Mouse (Mus musculus) heart, embryonic 11.5 days (tissue): Measurements from ENCODE around the gene Gm45213. TPM values are rescaled to one million over a fixed set of nuclear protein-coding genes. Genes with fewer than 3 reads are reported as not detected.
A peak's percentile ranks its signal among the peaks of the same experiment; 100 is the strongest.

Source experiments
- ATAC-seq: fragments of 200-750 bp; cut with Nextera tagmentation; replicated peaks from 2 replicates; pipeline ENCODE4 v1.8.0; 2017; ENCODE audit warnings: moderate library complexity; ENCODE audit not compliant: insufficient number of reproducible peaks, low FRiP score, low TSS enrichment
- H3K27ac ChIP-seq: fragments of 300-500 bp; sonication (generic); 2 replicates; pipeline ENCODE4 v1.5.1; 2014; ENCODE audit warnings: mild to moderate bottlenecking, low read depth, low read length
- H3K27me3 ChIP-seq: fragments of 300-500 bp; sonication (generic); 2 replicates; pipeline ENCODE4 v1.6.1; 2014; ENCODE audit warnings: mild to moderate bottlenecking, low read length, mixed read lengths; ENCODE audit not compliant: control insufficient read depth, insufficient read depth
- H3K36me3 ChIP-seq: fragments of 300-500 bp; sonication (generic); 2 replicates; pipeline ENCODE4 v1.6.1; 2014; ENCODE audit warnings: mild to moderate bottlenecking, low read length, moderate library complexity, mixed read lengths; ENCODE audit not compliant: control insufficient read depth, insufficient read depth
- H3K4me1 ChIP-seq: fragments of 300-500 bp; sonication (generic); 2 replicates; pipeline ENCODE4 v1.6.1; 2014; ENCODE audit warnings: low read length; ENCODE audit not compliant: control insufficient read depth, insufficient read depth
- H3K4me2 ChIP-seq: fragments of 300-500 bp; sonication (generic); 2 replicates; pipeline ENCODE4 v1.6.1; 2014; ENCODE audit warnings: mild to moderate bottlenecking, moderate library complexity
- H3K4me3 ChIP-seq: fragments of 300-500 bp; sonication (generic); 2 replicates; pipeline ENCODE4 v1.5.1; 2014; ENCODE audit warnings: low read depth, low read length
- H3K9ac ChIP-seq: fragments of 300-500 bp; sonication (generic); 2 replicates; pipeline ENCODE4 v1.6.1; 2014; ENCODE audit warnings: mild to moderate bottlenecking, low read depth, low read length, moderate library complexity
- H3K9me3 ChIP-seq: fragments of 300-500 bp; sonication (generic); replicated peaks from 2 replicates; pipeline ENCODE4 v1.6.1; 2016; ENCODE audit warnings: low read length; ENCODE audit not compliant: control insufficient read depth
- WGBS: fragments of 180-500 bp; shearing (Covaris S2); extraction: QIAGEN DNeasy Blood & Tissue Kit; methylation state at CpG from one replicate; pipeline ENCODE4 v1.1.7; 2014; ENCODE audit not compliant: insufficient replicate concordance; 5-methylcytosine and 5-hydroxymethylcytosine counted together
- polyA plus RNA-seq: library from polyadenylated mRNA; unstranded; fragments of >200 nt; fragmentation: Nextera tagmentation; extraction: Ambion mirVana; gene quantifications from 2 replicates; pipeline ENCODE4 v1.2.1, GENCODE M21; 2014

The Gm45213 gene
- polyA plus RNA-seq, 1 experiment from 2014 or later: not detected

DNA sequence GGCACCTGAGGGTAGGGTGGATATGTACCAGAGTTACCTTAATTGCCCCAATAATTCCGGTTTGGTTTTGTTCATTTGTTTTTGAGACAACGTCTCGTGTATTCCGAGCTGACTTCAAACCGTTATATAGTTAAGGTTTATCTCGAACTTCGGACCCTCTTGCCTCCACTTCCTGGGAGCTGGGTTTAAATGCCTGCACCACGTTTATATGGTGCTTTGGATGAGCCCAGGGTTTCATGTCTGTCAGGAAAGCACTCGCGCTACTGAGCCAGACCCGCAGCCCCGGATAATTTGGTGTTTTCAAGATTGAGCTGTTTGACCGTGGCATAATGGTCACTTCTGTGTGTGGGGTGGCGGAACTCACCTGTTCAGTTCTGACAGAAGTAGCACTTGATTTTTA lies 17.7 kb downstream of the Gm45213 start:
- no peak overlapping the region for H3K27ac ChIP-seq

DNA sequence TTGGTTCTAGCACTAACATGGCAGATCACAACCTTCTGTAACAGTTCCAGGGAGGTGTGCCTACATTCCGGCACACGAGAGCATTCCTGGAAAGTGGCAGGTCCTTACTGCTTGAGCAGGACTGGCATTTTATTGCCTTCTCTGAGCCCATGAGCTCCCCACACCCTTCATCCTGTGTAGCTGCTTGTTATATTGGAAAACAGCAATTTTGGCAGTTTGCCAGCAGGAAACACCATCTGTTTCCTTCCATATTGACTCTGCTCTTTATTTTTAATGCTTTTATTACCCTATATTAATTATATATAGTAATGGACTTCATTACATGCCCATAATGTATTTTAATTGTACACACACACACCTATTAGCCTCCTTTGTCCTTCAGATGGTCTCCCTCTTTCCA lies 33.0 kb downstream of the Gm45213 start:
- 86% methylated on average over 2 of the region's 2 CpGs for WGBS
- no peak for ATAC-seq
- H3K4me2 ChIP-seq: no peak overlapping the region
- no peaks in the 10 kb centered on the region for H3K9me3 ChIP-seq
- peaks cover 18% of the 10 kb centered on the region for H3K36me3 ChIP-seq
- H3K27me3 ChIP-seq: no peaks in the 10 kb centered on the region
- H3K4me3 ChIP-seq: no peak overlapping the region
- no peak overlapping the region for H3K27ac ChIP-seq
- H3K9ac ChIP-seq: no peak overlapping the region
- H3K4me1 ChIP-seq: peaks cover 8% of the 10 kb centered on the region; the same call in 1 of the 2 replicates

More for the DNA sequence above, 17.7 kb downstream of the Gm45213 start:
- Histone ChIP-seq H3K4me2 (peak overlapping the region; percentile 76), H3K9ac (peak overlapping the region; percentile 79), H3K4me1 (peaks cover 11% of the 10 kb centered on the region; the same call in 1 of the 2 replicates), H3K27me3 (peaks cover 2% of the 10 kb centered on the region; the same call in 1 of the 2 replicates), H3K9me3 (no peaks in the 10 kb centered on the region), H3K4me3 (peak overlapping the region; percentile 82), H3K36me3 (peaks cover 3% of the 10 kb centered on the region)
- 2% methylated on average over 14 of the region's 14 CpGs for WGBS
- ATAC-seq: no peak

DNA sequence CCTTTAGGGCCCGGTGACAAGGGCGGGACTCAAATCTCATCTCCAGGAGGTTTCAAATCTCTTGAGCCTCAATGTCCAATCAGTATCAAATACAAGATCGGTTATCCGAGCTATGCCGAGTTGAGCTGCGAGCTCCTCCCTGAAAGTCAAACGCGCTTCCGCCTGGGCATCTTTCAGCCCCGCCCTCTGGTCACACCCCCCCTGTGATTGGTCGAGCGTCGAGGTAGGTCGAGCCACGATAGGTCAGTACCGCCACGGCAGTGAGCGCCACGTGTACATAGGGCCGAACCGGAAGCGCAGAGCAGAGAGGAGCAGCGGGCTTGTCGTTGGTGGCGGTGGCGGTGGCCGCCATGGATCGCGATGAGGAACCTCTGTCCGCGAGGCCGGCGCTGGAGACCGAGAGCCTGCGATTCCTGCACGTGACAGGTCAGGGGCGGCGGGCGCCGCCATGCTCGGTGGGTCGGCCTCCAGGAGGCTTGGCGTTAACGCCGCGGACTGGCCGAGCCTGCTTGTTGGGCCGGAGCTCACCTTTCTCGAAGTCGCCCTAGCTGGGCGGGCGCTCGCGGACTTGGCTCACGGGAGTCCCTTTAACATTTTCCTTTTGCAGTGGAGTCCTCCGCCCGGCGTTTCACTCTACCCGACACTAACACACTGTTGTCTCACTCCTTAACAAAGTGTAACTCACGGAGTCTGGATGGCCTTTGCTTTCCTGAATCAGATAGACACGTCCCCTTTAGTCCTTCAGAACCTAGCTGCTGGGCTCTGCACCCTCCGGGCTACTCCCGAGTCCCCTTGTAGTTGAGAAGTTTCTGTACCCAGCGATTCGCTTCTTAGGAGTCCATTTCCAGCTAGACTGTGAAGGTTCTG lies 36.2 kb downstream of the Gm45213 start, which contains the start of gene Selenos:
TSS of gene Selenos (plus strand) at position 286 of the 867 bp plus-strand sequence.
- Histone ChIP-seq H3K4me1 (peaks cover 8% of the 10 kb centered on the region; the same call in 1 of the 2 replicates), H3K36me3 (peaks cover 13% of the 10 kb centered on the region), H3K4me3 (peak within 1 kb of the TSS; percentile 75), H3K4me2 (peak within 1 kb of the TSS; percentile 83), H3K27me3 (no peaks in the 10 kb centered on the region), H3K9me3 (no peaks in the 10 kb centered on the region), H3K9ac (peak within 1 kb of the TSS; percentile 74), H3K27ac (peak within 1 kb of the TSS; percentile 47; the same call in 1 of the 2 replicates)
- under 1% methylated on average over 65 of the region's 65 CpGs for WGBS
- peak; percentile 100 for ATAC-seq

DNA sequence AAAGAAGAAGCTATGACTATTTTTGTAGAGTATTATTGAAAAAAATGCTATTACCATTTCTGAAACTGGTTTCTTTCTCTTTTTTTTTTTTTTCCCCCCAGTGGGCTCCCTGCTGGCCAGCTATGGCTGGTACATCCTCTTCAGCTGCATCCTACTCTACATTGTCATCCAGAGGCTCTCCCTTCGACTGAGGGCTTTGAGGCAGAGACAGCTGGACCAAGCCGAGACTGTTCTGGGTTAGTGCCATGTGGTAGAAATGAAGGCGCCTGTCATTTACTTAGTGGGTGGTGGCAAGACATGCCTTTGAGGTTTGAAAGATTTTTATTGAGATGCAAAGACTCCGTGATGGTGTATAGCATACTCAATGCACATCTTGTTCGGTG lies 36.8 kb downstream of the Gm45213 start:
- WGBS: 46% methylated on average over 5 of the region's 5 CpGs
- Histone ChIP-seq H3K4me2 (peak overlapping the region; percentile 83), H3K27ac (peak overlapping the region; percentile 47; the same call in 1 of the 2 replicates), H3K36me3 (peaks cover 13% of the 10 kb centered on the region), H3K9ac (peak overlapping the region; percentile 74), H3K9me3 (no peaks in the 10 kb centered on the region), H3K4me1 (peaks cover 8% of the 10 kb centered on the region; the same call in 1 of the 2 replicates), H3K27me3 (no peaks in the 10 kb centered on the region), H3K4me3 (peak overlapping the region; percentile 75)
- no peak for ATAC-seq

DNA sequence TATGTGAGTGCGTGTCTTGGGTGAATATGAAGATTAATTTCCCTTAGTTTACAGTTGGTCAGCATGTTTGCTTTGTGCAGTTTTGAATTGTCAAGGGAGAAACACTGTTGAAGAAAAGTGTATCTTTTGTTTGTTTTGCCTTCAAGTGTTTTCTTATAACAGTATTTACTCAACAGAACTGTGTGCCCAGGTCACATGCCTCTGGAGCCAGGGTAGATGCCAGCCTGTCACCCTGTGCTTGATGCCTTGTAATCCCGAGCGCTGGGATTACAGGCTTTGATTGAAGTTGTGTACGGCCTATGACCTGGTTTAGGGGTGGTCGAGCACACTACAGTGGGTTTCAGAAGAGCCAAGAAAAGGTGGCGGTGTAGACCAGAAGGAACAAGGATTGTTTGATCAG lies 40.4 kb downstream of the Gm45213 start:
- WGBS: 93% methylated on average over 6 of the region's 6 CpGs
- H3K9me3 ChIP-seq: no peaks in the 10 kb centered on the region
- H3K4me3 ChIP-seq: no peak overlapping the region
- H3K9ac ChIP-seq: no peak overlapping the region
- no peaks in the 10 kb centered on the region for H3K27me3 ChIP-seq
- peaks cover 8% of the 10 kb centered on the region; the same call in 1 of the 2 replicates for H3K4me1 ChIP-seq
- peaks cover 26% of the 10 kb centered on the region for H3K36me3 ChIP-seq
- H3K4me2 ChIP-seq: no peak overlapping the region
- H3K27ac ChIP-seq: no peak overlapping the region
- ATAC-seq: no peak

DNA sequence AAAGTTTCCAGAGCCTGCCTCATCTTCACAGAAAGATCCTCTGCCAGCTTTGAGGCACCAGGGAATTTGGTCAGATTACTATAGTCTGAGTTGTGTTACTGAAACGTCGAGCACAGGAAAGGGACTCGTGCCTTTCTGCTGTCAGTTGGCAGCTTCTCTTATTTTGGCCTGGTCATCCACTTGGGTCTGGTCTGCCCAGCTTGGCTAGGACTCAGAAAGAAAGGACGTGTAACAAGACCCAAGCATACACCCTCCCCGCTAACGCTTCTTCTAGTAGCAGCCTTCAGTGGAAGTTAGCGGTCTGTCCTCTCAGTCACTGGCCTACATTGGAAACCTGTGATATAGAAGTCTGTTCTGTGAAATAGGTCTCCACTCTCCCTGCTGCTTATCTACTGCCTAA lies 41.1 kb downstream of the Gm45213 start:
- Histone ChIP-seq H3K36me3 (peaks cover 29% of the 10 kb centered on the region), H3K27me3 (no peaks in the 10 kb centered on the region), H3K9me3 (no peaks in the 10 kb centered on the region), H3K4me3 (no peak overlapping the region), H3K4me2 (no peak overlapping the region), H3K4me1 (peaks cover 8% of the 10 kb centered on the region; the same call in 1 of the 2 replicates), H3K9ac (no peak overlapping the region), H3K27ac (no peak overlapping the region)
- WGBS: 83% methylated on average over 7 of the region's 7 CpGs
- ATAC-seq: no peak

DNA sequence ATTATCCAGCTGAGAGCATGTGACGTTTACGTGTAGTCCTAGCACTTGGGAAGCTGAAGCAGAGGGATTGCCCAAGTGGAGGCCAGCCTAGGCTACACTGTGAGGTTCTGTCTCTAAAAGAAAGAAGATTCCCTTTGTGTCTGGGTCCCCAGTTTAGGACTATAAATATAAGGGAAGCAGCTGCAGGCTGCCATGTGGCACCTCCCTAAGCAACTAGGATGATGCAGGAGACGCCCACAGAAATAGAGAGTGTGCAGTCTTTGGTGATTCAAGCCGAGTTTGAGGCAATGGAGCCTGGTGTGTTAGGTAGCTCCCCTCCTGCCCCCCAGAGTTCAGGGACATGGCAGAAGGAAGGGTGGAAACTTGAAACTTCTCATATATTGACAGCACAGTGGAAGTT lies 44.2 kb downstream of the Gm45213 start:
- Histone ChIP-seq H3K9me3 (no peaks in the 10 kb centered on the region), H3K9ac (no peak overlapping the region), H3K4me2 (no peak overlapping the region), H3K36me3 (peaks cover 38% of the 10 kb centered on the region), H3K4me1 (no peaks in the 10 kb centered on the region; the same call in 1 of the 2 replicates), H3K27ac (no peak overlapping the region), H3K4me3 (no peak overlapping the region), H3K27me3 (no peaks in the 10 kb centered on the region)
- no peak for ATAC-seq
- WGBS: 90% methylated on average over 4 of the region's 4 CpGs

DNA sequence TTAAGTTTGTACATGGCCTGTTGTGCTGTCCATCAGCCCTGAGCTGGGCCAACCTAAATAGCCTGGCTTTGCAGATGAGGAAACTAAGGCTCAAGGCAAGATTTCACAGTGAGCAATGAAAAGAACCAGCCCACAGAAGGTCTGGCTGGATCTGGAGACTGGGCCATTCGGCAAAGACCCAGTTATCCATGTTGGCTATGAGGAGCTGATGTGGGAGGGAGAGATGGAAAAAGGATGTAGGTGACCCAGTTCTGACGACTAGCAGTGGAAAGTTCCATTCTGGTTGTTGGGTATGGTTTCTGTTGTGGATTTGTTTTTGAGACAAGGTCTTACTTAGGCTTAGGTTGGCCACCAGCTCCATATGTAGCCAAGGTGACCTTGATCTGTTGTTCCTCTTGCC lies 44.7 kb downstream of the Gm45213 start:
- peaks cover 38% of the 10 kb centered on the region for H3K36me3 ChIP-seq

More for the DNA sequence above, 44.7 kb downstream of the Gm45213 start:
- no peaks in the 10 kb centered on the region for H3K27me3 ChIP-seq
- no peak overlapping the region for H3K27ac ChIP-seq
- no peak overlapping the region for H3K9ac ChIP-seq
- H3K4me2 ChIP-seq: no peak overlapping the region
- ATAC-seq: no peak
- H3K4me1 ChIP-seq: no peaks in the 10 kb centered on the region; the same call in 1 of the 2 replicates
- no peaks in the 10 kb centered on the region for H3K9me3 ChIP-seq
- no peak overlapping the region for H3K4me3 ChIP-seq
- WGBS: 78% methylated on average over 2 of the region's 2 CpGs
